Mouse (Mus musculus) embryo, embryonic 10 days (tissue): ENCODE data around the gene Lce3c.

ENCODE experiments used
- DNase-seq: peaks from one replicate; pipeline ENCODE4 v3.0.0-alpha.2; 2015; ENCODE audit warnings: low spot score

The Lce3c gene

GRCm38 (mm10) chr3:92944186-92944585 is at the start of gene Lce3c:
TSS of gene Lce3c (plus strand) at chr3:92944486.
- DNase-seq, result no peak

GRCm38 (mm10) chr3:92894489-92894888 is 49.8 kb upstream of the Lce3c start:
- no peak for DNase-seq

- DNase-seq, result peak; percentile 61
Measured at GRCm38 (mm10) chr3:92902992-92903391, 41.3 kb upstream of the Lce3c start.

GRCm38 (mm10) chr3:92903640-92904039 is 40.6 kb upstream of the Lce3c start:
- peak; percentile 67 for DNase-seq

GRCm38 (mm10) chr3:92905182-92905581 is 39.1 kb upstream of the Lce3c start:
- DNase-seq, result no peak

- peak; percentile 68 for DNase-seq
Measured at GRCm38 (mm10) chr3:92907571-92907970, 36.7 kb upstream of the Lce3c start.

- peak; percentile 72 for DNase-seq
Measured at GRCm38 (mm10) chr3:92920364-92920763, 23.9 kb upstream of the Lce3c start.

GRCm38 (mm10) chr3:92926130-92926529 is 18.2 kb upstream of the Lce3c start, which contains the start of gene Lce3a:
TSS of gene Lce3a (minus strand) at chr3:92926230.
- DNase-seq, result no peak

GRCm38 (mm10) chr3:92932679-92933078 is 11.6 kb upstream of the Lce3c start, which contains the start of gene Lce3b:
TSS of gene Lce3b (plus strand) at chr3:92932979.
- no peak for DNase-seq

GRCm38 (mm10) chr3:92957090-92957489 is 12.8 kb downstream of the Lce3c start, which contains the start of gene Lce3d:
TSS of gene Lce3d (plus strand) at chr3:92957390.
- DNase-seq, result no peak

GRCm38 (mm10) chr3:92966761-92967160 is 22.5 kb downstream of the Lce3c start, which contains the start of gene Lce3e:
TSS of gene Lce3e (plus strand) at chr3:92967061.
- no peak for DNase-seq

- no peak for DNase-seq
Measured at GRCm38 (mm10) chr3:92978484-92978883, 34.2 kb downstream of the Lce3c start.

GRCm38 (mm10) chr3:92991926-92992325 is 47.6 kb downstream of the Lce3c start, which contains the start of gene Lce3f:
TSS of gene Lce3f (plus strand) at chr3:92992226.
- no peak for DNase-seq
